Mouse (Mus musculus): ENCODE measurements around the gene Tdrkh. TPM values are rescaled to one million over a fixed set of nuclear protein-coding genes. Genes with fewer than 3 reads are reported as not detected.

Tdrkh gene
- total and polyA plus RNA-seq, 3 experiments, result not detected

- Histone ChIP-seq H3K4me3 (replicated peaks in 1 of 3; ENCODE audit: low read depth in 2 of 3, low read length in 2 of 3, poor library complexity in 1 of 3) (no peak overlapping the region), H3K9ac (ENCODE audit: insufficient read depth, low read depth) (no peak overlapping the region), H3K79me2 (replicated peaks; ENCODE audit: control insufficient read depth, extremely low read depth, insufficient read depth, poor library complexity, severe bottlenecking) (no peaks in the 10 kb centered on the region), H3K4me1 (ENCODE audit: control insufficient read depth in 1 of 2, insufficient read depth in 2 of 2) (0 out of 4 replicates have a peak, but pooled peaks cover 0 to 4% of the 10 kb centered on the region in 2 experiments), H3K36me3 (replicated peaks in 1 of 2; ENCODE audit: control insufficient read depth in 1 of 2, insufficient read depth in 1 of 2, low read length in 1 of 2) (no peaks in the 10 kb centered on the region), H3K27ac (ENCODE audit: insufficient read depth, low read depth) (no peak overlapping the region), H3K9me3 (replicated peaks; ENCODE audit: low read length) (no peaks in the 10 kb centered on the region), H3K4me2 (ENCODE audit: insufficient read depth, low read depth, poor library complexity, severe bottlenecking) (no peak overlapping the region), H3K27me3 (replicated peaks) (no peaks in the 10 kb centered on the region)
- dilution Hi-C loops (cut with MboI; ENCODE audit: extremely low pct_ligation_motif_present, extremely low pct_unique_long_range_greater_than_20kb, low sequenced_read_pairs) (no loop called here), in situ Hi-C loops (cut with MboI; ENCODE audit: low pct_ligation_motif_present, low pct_unique_long_range_greater_than_20kb, low sequenced_read_pairs) (loop anchor here (25.0 kb wide), 1 partner anchor 139 kb away; no protein-coding TSS in a partner anchor)
- no peak for TF ChIP-seq MAX (IDR thresholded peaks at IDR 0.05; ENCODE audit: low read length)
- no peak for TF ChIP-seq UBTF (IDR thresholded peaks at IDR 0.05; ENCODE audit: low read depth, low read length)
- no peak for TF ChIP-seq MEF2A (IDR thresholded peaks at IDR 0.05; ENCODE audit: borderline replicate concordance, low read depth, low read length)
- no peak for TF ChIP-seq CHD1 (IDR thresholded peaks at IDR 0.05; ENCODE audit: low read depth, low read length)
- no peak for TF ChIP-seq MAFK (IDR thresholded peaks at IDR 0.05; ENCODE audit: insufficient replicate concordance, low read length)
- TF ChIP-seq PAX5 (IDR thresholded peaks at IDR 0.05; ENCODE audit: low read length), result no peak
- no peak for TF ChIP-seq ELF1 (IDR thresholded peaks at IDR 0.05; ENCODE audit: low read depth, low read length)
- no peak for TF ChIP-seq IRF4 (IDR thresholded peaks at IDR 0.05; ENCODE audit: low read depth, low read length)
- TF ChIP-seq JUN (IDR thresholded peaks at IDR 0.05; ENCODE audit: insufficient read depth, low read depth, low read length), result no peak
- TF ChIP-seq MYC (IDR thresholded peaks at IDR 0.05; ENCODE audit: low read depth, low read length), result no peak
- no peak for DNase-seq (ENCODE audit: extremely low read depth)
These were observed 60.6 kb downstream of the Tdrkh start for GRCm38 (mm10) chr3:94473567-94474232.

GRCm38 (mm10) chr3:94476301-94477035 is 63.4 kb downstream of the Tdrkh start:
- dilution Hi-C loops (cut with MboI; ENCODE audit: extremely low pct_ligation_motif_present, extremely low pct_unique_long_range_greater_than_20kb, low sequenced_read_pairs), result no loop called here
- no peak for TF ChIP-seq EP300 (IDR thresholded peaks at IDR 0.05; ENCODE audit: low read length)
- no peak for TF ChIP-seq RAD21 (IDR thresholded peaks at IDR 0.05; ENCODE audit: low read depth, low read length)
- TF ChIP-seq ZKSCAN1 (IDR thresholded peaks at IDR 0.05; ENCODE audit: borderline replicate concordance, low read depth, low read length), result no peak
- no peak for TF ChIP-seq ELF1 (IDR thresholded peaks at IDR 0.05; ENCODE audit: low read depth, low read length)
- no peak for TF ChIP-seq MEF2A (IDR thresholded peaks at IDR 0.05; ENCODE audit: borderline replicate concordance, low read depth, low read length)
- TF ChIP-seq MAFK (IDR thresholded peaks at IDR 0.05; ENCODE audit: insufficient replicate concordance, low read length), result no peak
- no peak for TF ChIP-seq NRF1 (IDR thresholded peaks at IDR 0.05; ENCODE audit: low read depth, low read length)
- TF ChIP-seq CHD2 (IDR thresholded peaks at IDR 0.05; ENCODE audit: low read length), result no peak
- TF ChIP-seq JUN (IDR thresholded peaks at IDR 0.05; ENCODE audit: insufficient read depth, low read depth, low read length), result no peak
- TF ChIP-seq USF2 (conservative IDR thresholded peaks at IDR 0.05; ENCODE audit: low read depth, low read length), result no peak
- no peak for TF ChIP-seq NELFE (IDR thresholded peaks at IDR 0.05; ENCODE audit: low read depth, low read length)
- TF ChIP-seq CTCF (conservative IDR thresholded peaks at IDR 0.05 in 1 of 2, IDR thresholded peaks at IDR 0.05 in 1 of 2; ENCODE audit: low read depth in 2 of 2, low read length in 2 of 2), result no peak
- no peak for TF ChIP-seq MXI1 (IDR thresholded peaks at IDR 0.05; ENCODE audit: low read depth, low read length)
- no peak for TF ChIP-seq PAX5 (IDR thresholded peaks at IDR 0.05; ENCODE audit: low read length)
- no peak for DNase-seq (ENCODE audit: extremely low read depth)
- H3K4me1 ChIP-seq (ENCODE audit: control insufficient read depth in 1 of 2, insufficient read depth in 2 of 2), result peaks cover 0 to 8% of the 10 kb centered on the region in 2 experiments; a peak in 1 of 4 replicates
- no peaks in the 10 kb centered on the region for H3K27me3 ChIP-seq (replicated peaks)
- no peaks in the 10 kb centered on the region for H3K79me2 ChIP-seq (replicated peaks; ENCODE audit: control insufficient read depth, extremely low read depth, insufficient read depth, poor library complexity, severe bottlenecking)
- H3K36me3 ChIP-seq (replicated peaks in 1 of 2; ENCODE audit: control insufficient read depth in 1 of 2, insufficient read depth in 1 of 2, low read length in 1 of 2), result peaks cover 0 to 2% of the 10 kb centered on the region in 2 experiments
- no peak overlapping the region for H3K4me3 ChIP-seq (replicated peaks in 1 of 3; ENCODE audit: low read depth in 2 of 3, low read length in 2 of 3, poor library complexity in 1 of 3)
- no peak overlapping the region for H3K27ac ChIP-seq (ENCODE audit: insufficient read depth, low read depth)
- H3K9me3 ChIP-seq (replicated peaks; ENCODE audit: low read length), result no peaks in the 10 kb centered on the region
- H3K9ac ChIP-seq (ENCODE audit: insufficient read depth, low read depth), result no peak overlapping the region
- H3K4me2 ChIP-seq (ENCODE audit: insufficient read depth, low read depth, poor library complexity, severe bottlenecking), result no peak overlapping the region
- in situ Hi-C loops (cut with MboI; ENCODE audit: low pct_ligation_motif_present, low pct_unique_long_range_greater_than_20kb, low sequenced_read_pairs), result no loop called here
